Mouse (Mus musculus) kidney, embryonic 15.5 days (tissue): Measurements from ENCODE around the gene Mafg. TPM values are rescaled to one million over a fixed set of nuclear protein-coding genes. Genes with fewer than 3 reads are reported as not detected.
A peak's percentile ranks its signal among the peaks of the same experiment; 100 is the strongest.

Experiments used
- ATAC-seq: fragments of 200-750 bp; cut with Nextera tagmentation; replicated peaks from 2 replicates; pipeline ENCODE4 v1.8.0; 2017; ENCODE audit warnings: moderate TSS enrichment; ENCODE audit not compliant: low FRiP score
- H3K27ac ChIP-seq: fragments of 300-500 bp; sonication (generic); 2 replicates; pipeline ENCODE4 v1.5.1; 2015; ENCODE audit warnings: mild to moderate bottlenecking, inconsistent platforms
- H3K27me3 ChIP-seq: fragments of 300-500 bp; sonication (generic); 2 replicates; pipeline ENCODE4 v1.6.1; 2015; ENCODE audit warnings: inconsistent platforms
- H3K36me3 ChIP-seq: fragments of 300-500 bp; sonication (generic); 2 replicates; pipeline ENCODE4 v1.6.1; 2015; ENCODE audit warnings: inconsistent platforms
- H3K4me1 ChIP-seq: fragments of 300-500 bp; sonication (generic); 2 replicates; pipeline ENCODE4 v1.6.1; 2015; ENCODE audit warnings: inconsistent platforms
- H3K4me2 ChIP-seq: fragments of 300-500 bp; sonication (generic); 2 replicates; pipeline ENCODE4 v1.6.1; 2015; ENCODE audit warnings: moderate library complexity, mild to moderate bottlenecking, inconsistent platforms
- H3K4me3 ChIP-seq: fragments of 300-500 bp; sonication (generic); replicated peaks from 2 replicates; pipeline ENCODE4 v1.5.1; 2015; ENCODE audit warnings: mild to moderate bottlenecking, inconsistent platforms
- H3K9ac ChIP-seq: fragments of 300-500 bp; sonication (generic); 2 replicates; pipeline ENCODE4 v1.6.1; 2015; ENCODE audit warnings: mild to moderate bottlenecking, inconsistent platforms
- H3K9me3 ChIP-seq: fragments of 300-500 bp; sonication (generic); replicated peaks from 2 replicates; pipeline ENCODE4 v1.6.1; 2016; ENCODE audit warnings: inconsistent platforms
- WGBS: fragments of 180-500 bp; shearing (Covaris S2); methylation state at CpG from one replicate; pipeline ENCODE4 v1.1.7; 2015; ENCODE audit warnings: mixed read lengths; 5-methylcytosine and 5-hydroxymethylcytosine counted together
- polyA plus RNA-seq: library from polyadenylated mRNA; unstranded; fragments of >200 nt; fragmentation: Nextera tagmentation; extraction: Ambion mirVana; gene quantifications from 2 replicates; pipeline ENCODE4 v1.2.1, GENCODE M21; 2015

The Mafg gene
- polyA plus RNA-seq, 1 experiment from 2014 or later, result 35.9 TPM

GRCm38 (mm10) chr11:120642939-120643600 is 9.7 kb upstream of the Mafg start:
- under 1% methylated on average over 18 of the region's 18 CpGs for WGBS
- Histone ChIP-seq H3K4me3 (peak overlapping the region; percentile 50), H3K4me2 (peak overlapping the region; percentile 78), H3K4me1 (peaks cover 24% of the 10 kb centered on the region), H3K9me3 (no peaks in the 10 kb centered on the region), H3K36me3 (no peaks in the 10 kb centered on the region), H3K9ac (peak overlapping the region; percentile 66), H3K27ac (no peak overlapping the region), H3K27me3 (peaks cover 20% of the 10 kb centered on the region; the same call in 1 of the 2 replicates)
- peak; percentile 48 for ATAC-seq

GRCm38 (mm10) chr11:120641869-120642268 is 8.5 kb upstream of the Mafg start:
- H3K9me3 ChIP-seq, result no peaks in the 10 kb centered on the region
- H3K27me3 ChIP-seq, result peaks cover 9% of the 10 kb centered on the region; the same call in 1 of the 2 replicates
- no peaks in the 10 kb centered on the region for H3K36me3 ChIP-seq
- 0 out of 2 replicates have a peak overlapping the region, but pooled peaks have one; percentile 66 for H3K9ac ChIP-seq
- no peak overlapping the region for H3K4me3 ChIP-seq
- no peak overlapping the region for H3K27ac ChIP-seq
- no peak for ATAC-seq
- peaks cover 18% of the 10 kb centered on the region for H3K4me1 ChIP-seq
- H3K4me2 ChIP-seq, result no peak overlapping the region
- WGBS, result 83% methylated on average over 8 of the region's 8 CpGs

GRCm38 (mm10) chr11:120641255-120641654 is 7.9 kb upstream of the Mafg start:
- Histone ChIP-seq H3K27ac (no peak overlapping the region), H3K9me3 (no peaks in the 10 kb centered on the region), H3K27me3 (peaks cover 6% of the 10 kb centered on the region; the same call in 1 of the 2 replicates), H3K9ac (0 out of 2 replicates have a peak overlapping the region, but pooled peaks have one; percentile 17), H3K36me3 (no peaks in the 10 kb centered on the region), H3K4me3 (no peak overlapping the region), H3K4me2 (no peak overlapping the region), H3K4me1 (peaks cover 18% of the 10 kb centered on the region)
- no peak for ATAC-seq
- WGBS, result 49% methylated on average over 9 of the region's 9 CpGs

GRCm38 (mm10) chr11:120634810-120635209 is 1.4 kb upstream of the Mafg start:
- Histone ChIP-seq H3K9ac (no peak overlapping the region), H3K27me3 (no peaks in the 10 kb centered on the region), H3K4me1 (peaks cover 34% of the 10 kb centered on the region), H3K4me2 (no peak overlapping the region), H3K27ac (no peak overlapping the region), H3K36me3 (peaks cover under 1% of the 10 kb centered on the region; the same call in 1 of the 2 replicates), H3K4me3 (no peak overlapping the region), H3K9me3 (no peaks in the 10 kb centered on the region)
- no peak for ATAC-seq
- 85% methylated on average over 5 of the region's 5 CpGs for WGBS

GRCm38 (mm10) chr11:120632559-120633519 is 561 bp downstream of the Mafg start:
- Histone ChIP-seq H3K4me2 (peak overlapping the region; percentile 90), H3K9ac (peak overlapping the region; percentile 88), H3K4me3 (peak overlapping the region; percentile 98), H3K36me3 (peaks cover 18% of the 10 kb centered on the region), H3K27me3 (no peaks in the 10 kb centered on the region), H3K9me3 (no peaks in the 10 kb centered on the region), H3K4me1 (peaks cover 44% of the 10 kb centered on the region), H3K27ac (peak overlapping the region; percentile 92)
- WGBS, result under 1% methylated on average over 93 of the region's 116 CpGs
- peak; percentile 87 for ATAC-seq

GRCm38 (mm10) chr11:120631726-120632448 is 1.5 kb downstream of the Mafg start:
- H3K9me3 ChIP-seq, result no peaks in the 10 kb centered on the region

GRCm38 (mm10) chr11:120630881-120631725 is 2.3 kb downstream of the Mafg start:
- peaks cover 31% of the 10 kb centered on the region for H3K36me3 ChIP-seq
- peak overlapping the region; percentile 90 for H3K4me2 ChIP-seq
- ATAC-seq, result no peak
- H3K4me1 ChIP-seq, result peaks cover 44% of the 10 kb centered on the region
- no peaks in the 10 kb centered on the region for H3K27me3 ChIP-seq
- 32% methylated on average over 7 of the region's 7 CpGs for WGBS
- peak overlapping the region; percentile 27; the same call in 1 of the 2 replicates for H3K9ac ChIP-seq
- H3K27ac ChIP-seq, result peak overlapping the region; percentile 92
- peak overlapping the region; percentile 98 for H3K4me3 ChIP-seq
- H3K9me3 ChIP-seq, result no peaks in the 10 kb centered on the region

More at GRCm38 (mm10) chr11:120631726-120632448, 1.5 kb downstream of the Mafg start:
- no peak for ATAC-seq
- Histone ChIP-seq H3K27ac (peak overlapping the region; percentile 92), H3K9ac (peak overlapping the region; percentile 88), H3K36me3 (peaks cover 28% of the 10 kb centered on the region), H3K4me1 (peaks cover 44% of the 10 kb centered on the region), H3K27me3 (no peaks in the 10 kb centered on the region), H3K4me2 (peak overlapping the region; percentile 90), H3K4me3 (peak overlapping the region; percentile 98)
- WGBS, result 48% methylated on average over 4 of the region's 4 CpGs

GRCm38 (mm10) chr11:120630401-120630871 is 3.0 kb downstream of the Mafg start:
- Histone ChIP-seq H3K27ac (peak overlapping the region; percentile 92), H3K4me3 (peak overlapping the region; percentile 14), H3K4me1 (peaks cover 48% of the 10 kb centered on the region), H3K27me3 (no peaks in the 10 kb centered on the region), H3K4me2 (peak overlapping the region; percentile 90), H3K9me3 (no peaks in the 10 kb centered on the region), H3K36me3 (peaks cover 31% of the 10 kb centered on the region), H3K9ac (peak overlapping the region; percentile 27; the same call in 1 of the 2 replicates)
- WGBS, result 20% methylated on average over 5 of the region's 5 CpGs
- ATAC-seq, result no peak

GRCm38 (mm10) chr11:120629911-120630310 is 3.5 kb downstream of the Mafg start:
- no peaks in the 10 kb centered on the region for H3K27me3 ChIP-seq
- no peaks in the 10 kb centered on the region for H3K9me3 ChIP-seq
- 19% methylated on average over 7 of the region's 7 CpGs for WGBS
- peak overlapping the region; percentile 14; the same call in 1 of the 2 replicates for H3K4me3 ChIP-seq
- H3K36me3 ChIP-seq, result peaks cover 31% of the 10 kb centered on the region
- peak overlapping the region; percentile 90 for H3K4me2 ChIP-seq
- peak overlapping the region; percentile 92 for H3K27ac ChIP-seq
- ATAC-seq, result no peak
- H3K9ac ChIP-seq, result peak overlapping the region; percentile 27
- H3K4me1 ChIP-seq, result peaks cover 53% of the 10 kb centered on the region

GRCm38 (mm10) chr11:120629341-120629730 is 4.1 kb downstream of the Mafg start:
- ATAC-seq, result no peak
- peaks cover 31% of the 10 kb centered on the region for H3K36me3 ChIP-seq
- 75% methylated on average over 23 of the region's 23 CpGs for WGBS
- peak overlapping the region; percentile 14; the same call in 1 of the 2 replicates for H3K4me3 ChIP-seq
- peak overlapping the region; percentile 92 for H3K27ac ChIP-seq
- H3K4me2 ChIP-seq, result peak overlapping the region; percentile 90
- H3K27me3 ChIP-seq, result no peaks in the 10 kb centered on the region
- H3K9ac ChIP-seq, result 0 out of 2 replicates have a peak overlapping the region, but pooled peaks have one; percentile 27
- H3K9me3 ChIP-seq, result no peaks in the 10 kb centered on the region
- H3K4me1 ChIP-seq, result peaks cover 55% of the 10 kb centered on the region
